Mouse (Mus musculus): ENCODE measurements at regions not wholly inside any gene's neighbourhood (a gene's known extent, or its start where the extent isn't known, plus 50 kb on each side); places are given as distances from the start of the nearest gene placed in this dataset.

DNA sequence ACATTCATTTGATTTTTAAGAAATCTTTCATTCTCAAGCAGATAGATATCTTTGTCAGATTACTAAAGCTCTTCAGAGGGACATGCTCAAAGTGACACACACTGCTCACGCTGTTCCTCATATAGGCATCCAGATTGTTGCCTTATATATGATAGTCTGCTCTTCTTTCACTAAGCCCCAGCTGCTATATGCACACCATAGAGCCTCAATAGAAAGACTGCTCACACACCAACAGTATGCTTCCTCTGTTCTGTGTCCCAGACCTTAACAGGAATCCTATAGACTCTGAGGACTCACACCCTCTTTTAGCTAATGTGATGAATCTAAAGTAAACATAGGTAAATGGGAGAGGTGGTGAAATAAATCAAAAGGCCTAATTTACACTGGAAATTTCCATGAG lies 561.8 kb downstream of the Smarca1 start:
- Histone ChIP-seq H3K27me3 (ENCODE audit: low read depth, poor library complexity, severe bottlenecking) (no peaks in the 10 kb centered on the region), H3K4me1 (no peaks in the 10 kb centered on the region), H3K36me3 (no peaks in the 10 kb centered on the region), H3K9me3 (replicated peaks) (no peaks in the 10 kb centered on the region), H3K27ac (no peak overlapping the region), H3K4me3 (no peak overlapping the region)
- DNase-seq (ENCODE audit: low spot score): no peak
- 86% methylated on average over 1 of the region's 1 CpGs for WGBS

DNA sequence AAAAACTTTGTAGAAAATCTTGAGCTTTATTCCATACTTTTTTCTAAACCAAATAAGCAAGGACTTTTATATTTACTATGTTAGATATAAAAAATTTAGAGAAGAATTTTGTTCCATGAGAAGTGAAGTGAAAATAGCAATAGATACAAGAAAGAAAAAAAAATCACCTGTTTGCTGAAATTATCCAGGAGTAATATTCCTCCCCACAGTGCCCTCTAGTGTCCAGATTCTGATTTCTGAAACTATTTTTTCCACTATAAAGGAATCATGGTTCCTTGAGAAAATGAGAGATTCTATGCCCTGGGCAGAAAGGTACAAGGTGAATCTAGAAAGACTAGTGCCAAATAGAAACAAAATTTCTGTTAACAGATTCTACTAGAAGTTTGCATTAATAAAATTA lies 564.0 kb downstream of the Smarca1 start:
- Histone ChIP-seq H3K27ac (no peak overlapping the region), H3K4me3 (no peak overlapping the region), H3K27me3 (ENCODE audit: low read depth, poor library complexity, severe bottlenecking) (no peaks in the 10 kb centered on the region), H3K9me3 (replicated peaks) (no peaks in the 10 kb centered on the region), H3K4me1 (no peaks in the 10 kb centered on the region), H3K36me3 (no peaks in the 10 kb centered on the region)
- no peak for DNase-seq (ENCODE audit: low spot score)

DNA sequence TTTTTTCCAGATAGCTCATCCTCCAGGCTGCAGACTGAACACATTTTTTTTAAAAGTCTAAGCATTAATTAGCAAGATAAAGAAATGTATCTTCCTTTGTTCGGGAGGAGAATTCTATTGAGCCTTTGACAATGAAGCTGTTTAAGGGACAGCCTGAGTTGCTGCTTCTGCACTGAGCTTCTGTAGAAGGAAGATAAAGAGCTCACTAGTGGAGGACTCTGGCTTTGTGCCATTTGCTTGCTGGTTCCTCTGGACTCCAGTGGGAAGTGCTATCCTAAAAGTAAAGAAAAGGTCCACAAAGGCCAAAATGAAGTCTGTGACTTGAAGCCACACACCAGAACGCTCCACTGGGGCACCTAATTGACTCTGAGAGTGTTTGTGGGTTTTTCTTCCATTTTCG lies 577.0 kb downstream of the Smarca1 start:
- H3K9me3 ChIP-seq (replicated peaks): no peaks in the 10 kb centered on the region
- DNase-seq (ENCODE audit: low spot score): no peak
- 72% methylated on average over 3 of the region's 3 CpGs for WGBS
- H3K4me3 ChIP-seq: no peak overlapping the region
- no peaks in the 10 kb centered on the region for H3K4me1 ChIP-seq
- no peaks in the 10 kb centered on the region for H3K36me3 ChIP-seq
- H3K27ac ChIP-seq: no peak overlapping the region
- no peaks in the 10 kb centered on the region for H3K27me3 ChIP-seq (ENCODE audit: low read depth, poor library complexity, severe bottlenecking)

DNA sequence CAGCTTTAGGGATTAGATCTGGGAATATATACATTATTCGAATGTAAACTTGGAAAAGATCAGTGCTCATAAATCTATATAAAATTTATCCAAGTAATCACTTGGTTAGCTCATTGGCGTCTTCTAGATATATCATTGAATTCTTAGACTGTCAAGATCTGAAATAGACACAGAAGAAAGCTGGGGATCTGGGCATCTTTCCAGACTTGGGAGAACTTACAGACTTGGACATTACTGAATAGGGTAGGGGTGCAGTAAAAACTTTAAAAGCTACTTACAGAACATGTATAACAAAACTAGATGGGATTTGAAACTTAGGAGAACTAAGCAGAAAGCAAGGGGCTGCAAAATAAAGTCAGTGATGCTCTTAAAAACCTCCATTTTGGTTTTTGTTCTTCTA lies 585.6 kb downstream of the Smarca1 start:
- Histone ChIP-seq H3K9me3 (replicated peaks) (no peaks in the 10 kb centered on the region), H3K27ac (no peak overlapping the region), H3K36me3 (no peaks in the 10 kb centered on the region), H3K4me1 (no peaks in the 10 kb centered on the region), H3K27me3 (ENCODE audit: low read depth, poor library complexity, severe bottlenecking) (no peaks in the 10 kb centered on the region), H3K4me3 (no peak overlapping the region)
- no peak for DNase-seq (ENCODE audit: low spot score)
- 90% methylated on average over 2 of the region's 2 CpGs for whole genome bisulfite sequencing

DNA sequence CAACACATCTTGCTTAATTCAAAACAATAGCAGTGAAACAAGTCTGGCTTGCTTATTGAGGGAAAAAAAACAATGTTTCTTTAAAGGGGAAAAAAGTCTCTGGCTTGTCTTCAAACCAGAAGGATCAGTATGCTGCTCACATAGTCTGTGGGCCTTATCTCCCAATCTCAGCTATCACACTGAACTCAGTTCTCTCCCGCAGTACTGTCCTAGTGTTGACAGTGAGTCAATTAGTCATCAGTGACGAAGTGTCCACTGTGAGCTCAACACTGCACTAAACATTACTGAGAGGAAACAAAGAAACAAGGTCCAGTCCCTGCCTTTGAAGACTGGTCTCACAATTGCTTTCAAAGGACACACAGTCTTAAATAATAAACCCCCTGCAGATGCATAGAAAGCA lies 589.2 kb downstream of the Smarca1 start:
- H3K4me1 ChIP-seq: no peaks in the 10 kb centered on the region

DNA sequence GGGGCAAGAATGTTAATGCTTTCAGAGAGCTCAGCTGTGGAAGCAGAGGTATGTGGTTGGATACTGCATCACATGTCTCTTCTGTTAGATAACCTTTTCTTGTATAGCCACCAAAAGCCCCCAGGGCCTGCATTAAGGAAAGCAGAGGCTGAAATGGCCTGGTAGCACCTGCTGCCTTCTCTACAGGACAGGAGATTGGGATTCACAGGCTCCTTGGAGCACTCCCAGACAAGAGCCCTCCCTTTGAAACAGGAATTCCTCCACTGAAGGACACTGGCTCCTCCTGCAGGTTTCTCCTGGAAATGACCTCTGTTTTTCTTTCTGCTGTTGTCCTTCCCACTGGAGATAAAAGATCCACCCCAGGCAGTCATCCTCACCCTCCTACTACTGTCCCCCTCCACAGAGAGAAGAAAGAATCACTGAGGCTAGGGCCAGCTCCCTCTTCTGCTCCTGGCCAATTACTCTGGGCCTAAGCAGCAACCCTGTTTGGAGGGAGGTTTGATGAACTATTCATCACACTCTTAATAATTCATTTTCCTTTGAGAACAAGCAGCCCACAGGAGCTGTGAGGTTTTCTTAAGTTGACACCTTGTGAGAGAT lies 600.1 kb downstream of the Smarca1 start:
- DNase-seq (ENCODE audit: low spot score): peak; percentile 31
- no peaks in the 10 kb centered on the region for H3K4me1 ChIP-seq
- H3K4me3 ChIP-seq: no peak overlapping the region
- no peak overlapping the region for H3K27ac ChIP-seq
- no peaks in the 10 kb centered on the region for H3K36me3 ChIP-seq
- no peaks in the 10 kb centered on the region for H3K27me3 ChIP-seq (ENCODE audit: low read depth, poor library complexity, severe bottlenecking)
- no peaks in the 10 kb centered on the region for H3K9me3 ChIP-seq (replicated peaks)

More for the DNA sequence above, 589.2 kb downstream of the Smarca1 start:
- WGBS: 20% methylated on average over 2 of the region's 2 CpGs
- Histone ChIP-seq H3K9me3 (replicated peaks) (no peaks in the 10 kb centered on the region), H3K27ac (no peak overlapping the region), H3K27me3 (ENCODE audit: low read depth, poor library complexity, severe bottlenecking) (no peaks in the 10 kb centered on the region), H3K36me3 (no peaks in the 10 kb centered on the region), H3K4me3 (no peak overlapping the region)
- DNase-seq (ENCODE audit: low spot score): no peak
